Mouse (Mus musculus) left cerebral cortex, postnatal 25 days (tissue): Measurements from ENCODE around the gene Vwa8. TPM values are rescaled to one million over a fixed set of nuclear protein-coding genes. Genes with fewer than 3 reads are reported as not detected.

Experiments used
- DNase-seq, 2 experiments: peaks; one replicate each; pipeline ENCODE4 v3.0.0; 2022; ENCODE audit warnings: low spot score in 2 of 2, mixed read lengths in 1 of 2
- intact Hi-C: fragments of 180-260 bp; cut with DNase I; formaldehyde crosslinking; loops from one replicate; pipeline ENCODE4 v1.15.1; 2025
- total RNA-seq, 2 experiments: library from RNA; stranded (reverse); gene quantifications; 2 replicates each; pipeline ENCODE4 v1.2.3; 2021

Vwa8 gene
- total RNA-seq, result 10 to 100 TPM; 24.5 to 29.2 TPM

DNA sequence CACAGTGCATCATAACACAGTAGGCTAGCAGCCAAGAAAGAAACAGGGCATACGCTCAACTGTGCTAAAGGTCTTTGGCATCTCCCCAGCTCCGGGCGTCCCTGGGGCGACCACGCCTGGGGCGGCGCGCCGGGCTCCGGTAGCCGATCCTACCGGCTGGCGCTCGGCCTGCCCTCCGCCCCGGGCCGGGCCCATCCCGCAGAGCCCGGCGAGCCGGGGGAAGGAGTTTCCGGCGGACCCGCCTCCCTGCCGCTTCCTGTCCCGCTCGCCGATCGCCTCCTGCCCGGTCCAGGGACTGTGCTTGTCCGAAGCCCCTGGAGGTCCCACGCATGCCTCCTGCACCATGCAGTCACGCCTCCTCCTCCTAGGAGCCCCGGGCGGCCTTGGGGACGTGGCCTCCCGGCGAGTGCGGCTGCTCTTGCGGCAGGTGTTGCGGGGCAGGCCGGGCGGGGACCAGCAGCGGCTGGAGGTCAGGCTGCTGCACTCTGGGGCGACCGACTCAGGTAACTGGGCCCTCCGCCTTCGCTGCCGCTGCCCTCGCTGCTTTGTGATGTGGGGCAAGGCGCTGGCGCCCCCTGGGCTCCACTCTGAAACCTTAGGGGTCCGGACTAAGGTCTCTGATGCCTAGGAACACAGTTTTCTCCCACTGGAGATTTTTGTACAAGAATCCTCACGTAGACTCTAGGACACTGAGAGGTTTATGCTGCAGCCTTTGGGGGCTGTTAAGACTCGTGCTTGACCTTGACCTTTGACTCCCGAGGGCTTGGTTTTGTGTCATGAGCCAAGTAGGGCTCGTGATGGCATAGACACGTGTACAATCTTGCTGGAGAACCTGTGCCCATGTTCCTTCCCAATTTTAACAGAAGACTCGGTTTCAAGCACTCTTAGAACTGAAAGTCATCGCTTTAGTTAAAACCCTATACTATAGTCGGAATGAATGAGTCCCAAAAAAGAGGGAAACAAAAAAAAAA is at the start of gene Vwa8:
Vwa8 (plus strand) TSS at position 112 of the 971 bp plus-strand sequence.
- peak; percentile 73 to 74 for DNase-seq
- intact Hi-C loops, result loop anchor here (1.0 to 5.0 kb wide), 2 partner anchors 117 to 172 kb away; partner anchors contain the start of gene Dgkh

DNA sequence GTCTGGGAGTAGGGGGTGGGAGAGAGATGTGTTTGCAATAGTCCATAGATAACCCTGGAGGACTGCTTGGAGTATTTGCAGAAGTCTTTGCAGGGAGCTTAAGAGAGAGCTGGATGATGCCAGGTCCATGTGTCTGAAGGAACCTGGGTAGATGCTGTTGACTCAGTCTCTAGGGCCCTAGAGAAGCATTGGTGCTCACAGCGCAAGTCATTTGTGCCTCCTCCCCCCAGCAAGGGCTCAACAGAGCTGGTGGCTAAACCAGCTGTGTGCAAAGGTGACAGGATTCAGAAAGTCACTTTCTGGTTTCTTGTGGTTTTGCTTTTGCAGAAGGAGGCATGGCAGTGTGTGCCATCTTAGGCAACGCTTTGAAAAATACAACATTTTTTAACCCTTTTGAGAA is 46.5 kb upstream of the Vwa8 start:
- intact Hi-C loops, result no loop called here
- DNase-seq, result no peak

DNA sequence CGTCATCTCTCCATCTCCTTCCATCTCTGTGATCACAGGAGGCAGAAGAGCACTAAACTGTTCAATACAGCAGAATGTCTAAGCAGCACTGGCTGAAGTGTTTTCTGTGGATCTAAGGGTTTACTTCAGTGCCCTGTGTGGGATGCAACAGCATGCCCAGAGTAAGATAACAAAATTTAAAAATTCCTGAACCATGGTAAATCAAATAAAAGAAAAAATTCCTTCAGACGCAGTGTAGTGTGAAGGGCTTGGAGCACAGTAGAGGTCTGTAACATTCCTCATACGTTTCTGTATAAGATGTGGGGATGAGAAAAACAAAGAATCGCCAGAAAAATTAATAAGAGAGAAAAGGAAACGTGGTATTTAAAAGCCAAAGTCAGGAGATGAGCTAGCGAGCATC is 44.9 kb upstream of the Vwa8 start:
- no peak for DNase-seq
- intact Hi-C loops, result no loop called here

DNA sequence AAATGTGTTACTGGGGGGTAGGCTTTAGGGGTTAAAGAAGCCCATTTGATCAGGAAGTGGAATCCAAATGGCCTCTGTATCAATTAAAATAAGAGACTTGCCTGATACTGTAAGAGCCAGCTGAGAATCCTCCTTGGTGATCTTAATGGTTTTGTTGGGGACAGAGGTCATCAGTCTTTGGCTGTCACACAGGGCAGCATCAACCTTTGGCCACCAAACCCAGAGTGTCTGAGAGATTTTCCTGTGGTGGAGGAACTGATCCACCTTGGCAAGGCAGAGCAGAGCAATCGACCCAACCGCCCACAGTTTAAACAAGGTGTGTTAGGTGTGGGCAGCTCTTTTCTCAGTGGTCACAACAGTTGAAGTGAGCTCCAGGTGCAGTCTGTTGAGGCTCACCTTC is 36.0 kb upstream of the Vwa8 start:
- no peak for DNase-seq
- intact Hi-C loops, result no loop called here

DNA sequence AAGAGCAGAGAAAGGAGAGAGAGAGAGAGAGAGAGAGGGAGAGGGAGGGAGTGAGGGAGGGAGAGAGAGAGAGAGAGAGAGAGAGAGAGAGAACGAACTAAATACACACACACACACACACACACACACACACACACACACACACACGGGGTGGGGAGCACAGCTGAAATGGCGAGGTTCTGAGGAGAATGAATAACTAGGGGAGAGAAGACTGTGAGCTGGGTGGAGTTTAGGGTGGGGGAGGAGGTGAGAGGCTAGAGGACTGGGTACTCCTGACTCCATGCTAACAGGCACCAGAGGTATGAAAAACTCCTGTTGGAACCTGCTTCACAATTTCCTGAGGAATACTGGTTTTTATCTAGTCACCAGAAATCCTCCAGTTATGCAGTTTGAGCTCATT is 32.4 kb upstream of the Vwa8 start:
- intact Hi-C loops, result no loop called here
- no peak for DNase-seq

DNA sequence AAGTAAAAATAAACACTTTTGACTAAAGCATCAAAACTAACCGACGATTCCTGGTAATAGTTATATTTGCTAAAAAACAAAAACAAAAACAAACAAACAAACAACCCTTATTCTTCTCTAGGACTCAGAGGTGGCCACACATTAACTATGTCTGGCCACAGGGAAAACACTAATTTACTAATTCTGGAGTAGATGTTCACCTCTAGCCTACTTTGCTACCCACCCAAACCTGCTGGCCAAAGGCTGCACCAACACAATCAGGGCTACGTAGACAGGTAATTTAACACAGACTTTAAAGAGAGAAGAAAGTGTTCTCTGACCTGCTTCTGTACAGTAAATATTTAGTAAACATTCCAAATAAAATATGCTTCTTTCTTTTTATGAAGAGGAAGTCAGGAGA is 31.2 kb upstream of the Vwa8 start:
- DNase-seq, result no peak
- intact Hi-C loops, result no loop called here

DNA sequence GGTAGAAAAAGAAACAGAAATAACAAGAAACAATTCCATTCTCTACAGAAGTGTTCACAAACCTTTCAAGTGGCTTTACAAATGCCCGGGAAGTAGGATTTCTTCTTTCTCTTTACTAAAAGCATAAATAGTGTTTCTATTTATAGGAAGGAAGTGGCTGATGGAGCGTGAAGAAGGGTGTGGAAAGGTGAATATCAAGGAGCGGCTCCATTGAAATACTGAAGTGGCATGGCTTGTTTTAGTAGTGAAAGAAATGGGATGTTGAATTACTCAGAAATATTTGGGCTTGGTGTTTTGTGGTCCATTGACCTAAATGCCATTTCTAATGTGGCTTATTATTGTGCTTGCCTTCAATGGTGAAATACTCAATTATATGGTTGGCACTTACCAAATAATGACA is 30.4 kb upstream of the Vwa8 start:
- intact Hi-C loops, result no loop called here
- no peak for DNase-seq

DNA sequence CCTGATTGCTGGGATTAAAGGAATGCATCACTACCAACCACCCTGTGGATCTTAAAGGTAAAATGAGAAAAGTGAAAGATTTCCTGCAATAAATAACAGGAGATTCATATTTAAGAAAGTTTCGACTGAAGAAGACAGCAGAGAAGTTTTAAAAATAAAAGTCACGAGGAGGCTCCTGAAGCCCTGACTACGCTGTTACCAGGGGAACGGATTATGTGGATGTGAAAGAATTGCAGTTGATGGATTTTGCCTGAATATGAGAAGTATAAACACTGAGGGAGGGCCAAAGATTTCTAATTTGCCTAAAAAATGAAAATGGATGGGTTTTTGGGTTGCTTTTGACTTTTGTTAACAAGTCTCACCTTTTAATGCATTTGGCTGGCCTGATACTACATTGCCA is 24.8 kb upstream of the Vwa8 start:
- intact Hi-C loops, result no loop called here
- DNase-seq, result peak; percentile 10 to 67

DNA sequence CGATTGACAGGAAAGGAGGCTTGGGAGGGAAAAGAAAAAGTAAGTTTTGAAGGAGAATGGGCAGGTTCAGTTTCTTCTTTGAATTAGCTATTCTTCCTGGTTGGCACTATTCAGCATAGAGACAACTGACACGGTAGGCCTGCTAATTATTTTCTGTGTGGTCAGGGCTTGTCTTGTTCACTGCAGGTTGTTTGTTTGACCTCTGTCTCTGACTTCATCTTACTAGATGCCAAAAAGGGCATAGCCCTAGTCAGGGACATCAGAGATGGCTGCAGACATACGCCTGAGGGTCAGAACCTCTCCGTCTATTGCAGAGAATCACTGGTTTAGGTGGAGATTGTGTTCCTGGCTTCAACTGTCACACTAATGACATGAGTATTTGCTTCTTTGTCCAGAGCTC is 24.3 kb upstream of the Vwa8 start:
- intact Hi-C loops, result no loop called here
- no peak for DNase-seq

DNA sequence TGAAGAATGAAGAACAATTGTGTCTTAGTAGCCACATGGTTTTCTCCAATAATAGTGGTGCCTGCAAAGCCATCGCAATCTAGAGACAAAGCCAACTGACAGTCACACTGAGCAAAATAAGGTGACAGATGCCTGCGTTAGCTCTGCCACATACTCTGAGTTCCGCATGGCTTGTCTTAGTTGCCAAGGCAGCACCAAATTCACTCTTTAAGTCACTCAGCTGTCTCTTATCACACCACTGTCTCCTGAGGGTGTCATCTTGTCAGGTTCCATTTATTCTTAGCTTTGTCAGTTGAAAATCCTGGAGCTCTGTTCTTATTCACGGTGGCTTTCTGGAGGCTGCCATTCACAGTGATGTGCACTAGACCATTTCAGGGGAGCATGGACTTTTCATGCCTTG is 17.7 kb upstream of the Vwa8 start:
- peak in 1 of 2 experiments; percentile 25 for DNase-seq
- intact Hi-C loops, result no loop called here

DNA sequence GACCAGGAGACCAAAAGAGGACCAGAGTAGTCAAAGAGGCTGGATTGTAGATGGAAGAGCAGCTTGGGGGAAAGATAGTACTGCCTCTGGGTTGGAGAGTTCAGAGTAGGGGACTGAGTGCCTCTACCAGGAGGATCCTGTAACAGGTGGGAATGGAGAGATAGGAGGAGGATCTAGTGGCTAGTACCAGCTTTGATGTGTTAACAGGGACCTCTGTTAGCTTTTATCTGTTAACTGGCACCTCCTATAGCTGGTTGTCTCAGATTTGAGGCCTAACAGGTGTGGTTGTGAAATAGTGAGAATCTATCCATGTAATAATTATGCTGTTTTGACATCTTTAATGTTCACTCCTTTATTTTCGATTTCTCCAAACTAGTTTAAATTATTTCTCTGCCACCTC is 904 bp upstream of the Vwa8 start:
- no peak for DNase-seq
- intact Hi-C loops, result loop anchor here (5.0 kb wide), 1 partner anchor 171 kb away; no protein-coding TSS in a partner anchor

DNA sequence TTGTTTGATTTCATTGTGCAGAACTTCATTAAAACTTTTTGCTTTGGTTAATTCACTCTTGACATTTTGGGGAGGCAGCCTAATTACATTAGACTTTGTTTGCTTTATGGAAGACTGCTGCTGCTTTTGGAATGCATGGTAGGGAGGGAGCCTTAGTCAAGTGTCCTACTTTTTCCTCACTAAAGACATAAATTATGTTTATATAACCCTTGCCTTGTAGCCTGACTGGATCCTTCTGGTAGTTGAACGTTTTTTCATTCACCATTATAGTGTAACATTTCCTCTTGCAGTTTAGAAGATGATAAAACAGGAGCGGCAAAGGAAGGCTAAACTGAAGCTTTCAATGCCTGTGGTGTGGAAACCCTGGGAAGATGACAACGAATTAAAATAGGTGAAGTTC is 375 bp upstream of the Vwa8 start:
- intact Hi-C loops, result loop anchor here (5.0 kb wide), 1 partner anchor 171 kb away; no protein-coding TSS in a partner anchor
- no peak for DNase-seq

DNA sequence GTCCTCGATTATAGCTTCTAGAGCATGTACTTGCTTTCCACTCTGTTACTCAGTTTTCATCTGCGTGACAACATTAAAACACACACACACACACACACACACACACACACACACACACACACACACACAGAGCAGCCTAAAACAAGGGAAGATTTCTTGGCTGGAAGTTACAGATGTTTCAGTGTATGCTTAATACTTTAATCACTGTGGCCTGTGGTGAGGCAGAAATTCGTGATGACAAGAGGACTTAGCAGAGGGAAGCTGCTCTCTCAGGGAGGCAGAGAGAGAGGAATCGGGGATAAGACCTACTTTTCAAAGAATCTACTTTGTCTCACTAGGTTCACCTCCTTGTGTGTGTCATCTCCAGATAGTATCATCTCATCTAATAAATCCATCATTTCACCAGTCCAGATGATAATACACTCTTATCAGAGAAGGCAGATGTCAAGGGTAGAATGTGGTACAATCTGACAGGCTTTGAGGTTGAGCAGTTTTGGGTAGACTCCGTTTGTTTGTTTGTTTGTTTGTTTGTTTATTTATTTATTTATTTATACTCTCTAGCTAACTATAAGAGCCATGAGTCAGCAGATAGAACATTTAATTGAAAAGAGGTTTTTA is 1.2 kb downstream of the Vwa8 start:
- intact Hi-C loops, result loop anchor here (1.0 to 5.0 kb wide), 3 partner anchors 118 to 257 kb away; partner anchors contain the start of gene Dgkh
- DNase-seq, result no peak

DNA sequence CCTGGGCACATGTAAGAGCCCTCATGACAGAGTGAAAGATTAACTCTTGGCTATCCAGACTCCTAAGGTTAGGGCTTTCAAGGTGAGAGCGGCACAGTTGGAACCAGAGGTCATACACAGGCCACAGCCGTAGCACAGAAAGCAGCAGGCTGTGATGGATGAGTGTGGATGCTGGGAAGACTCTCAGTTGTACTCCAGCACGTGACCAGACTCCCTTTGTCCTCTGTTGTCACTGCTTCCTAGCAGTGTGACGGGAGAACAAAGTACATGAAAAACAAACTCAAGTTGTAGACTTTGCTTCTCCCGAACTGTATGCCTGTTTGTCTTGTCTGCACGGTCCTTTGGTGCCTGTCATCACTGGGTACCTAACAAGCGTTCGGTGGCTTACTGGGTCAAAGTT is 1.8 kb downstream of the Vwa8 start:
- intact Hi-C loops, result loop anchor here (2.0 kb wide), 1 partner anchor 256 kb away; no protein-coding TSS in a partner anchor
- DNase-seq, result no peak

DNA sequence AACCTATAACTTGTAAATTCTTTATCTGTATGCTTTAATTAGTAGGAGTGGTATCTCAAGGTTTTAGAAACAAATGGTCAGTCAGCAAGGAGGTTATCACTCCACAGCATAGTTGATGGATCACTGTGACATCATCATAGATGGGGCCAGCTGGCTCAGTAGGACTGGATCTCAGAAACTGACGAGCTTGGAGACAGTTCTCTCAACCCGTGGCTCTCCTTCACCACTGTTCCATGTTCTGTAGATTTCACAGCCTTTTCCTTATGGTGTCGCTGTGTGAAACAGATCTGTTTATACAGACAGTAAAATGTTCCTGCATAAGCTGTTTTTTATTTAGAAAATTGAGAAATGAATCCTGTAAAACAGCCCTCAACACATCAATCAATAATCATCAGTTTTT is 2.5 kb downstream of the Vwa8 start:
- intact Hi-C loops, result loop anchor here (2.0 kb wide), 1 partner anchor 255 kb away; no protein-coding TSS in a partner anchor
- DNase-seq, result peak; percentile 20 to 55

DNA sequence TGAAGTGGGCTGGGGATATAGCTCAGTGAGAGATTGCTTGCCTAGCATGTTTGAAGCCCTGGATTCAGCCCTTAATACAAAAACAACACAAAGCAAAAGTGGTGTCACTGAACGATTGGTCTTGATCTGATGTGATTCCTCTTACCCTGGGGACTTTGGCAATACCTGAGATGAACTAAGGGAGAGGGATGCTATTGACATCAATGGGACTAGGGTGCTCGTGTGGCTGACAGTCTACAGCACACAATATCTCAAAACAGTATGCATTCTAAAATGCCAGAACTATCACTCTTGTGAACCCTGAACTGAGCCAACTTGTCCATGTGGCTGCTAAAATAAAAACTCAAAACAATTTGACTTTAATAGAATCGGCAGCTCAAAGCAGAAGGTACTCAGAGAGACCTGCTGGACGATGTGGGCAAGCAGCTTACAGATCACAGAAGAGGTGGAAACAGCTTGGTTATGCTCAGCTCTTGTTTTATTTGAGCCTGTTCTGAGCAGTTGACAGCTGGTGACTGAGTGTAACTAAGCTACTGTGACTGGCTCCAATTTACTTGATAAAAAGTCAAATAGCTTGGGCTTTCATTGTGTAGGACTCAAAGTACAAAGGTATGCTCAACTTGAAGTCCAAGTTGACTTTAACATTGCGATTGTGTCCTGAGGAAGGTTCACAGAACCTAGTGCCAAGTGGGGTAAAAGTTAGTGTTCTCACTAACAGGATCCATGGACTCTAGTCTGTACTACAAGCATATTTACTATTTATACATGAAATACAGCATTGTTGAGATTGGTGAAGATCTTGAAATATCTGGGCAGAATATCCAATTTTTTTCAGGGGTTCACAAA is 3.8 kb downstream of the Vwa8 start:
- intact Hi-C loops, result no loop called here
- peak in 1 of 2 experiments; percentile 12 for DNase-seq

DNA sequence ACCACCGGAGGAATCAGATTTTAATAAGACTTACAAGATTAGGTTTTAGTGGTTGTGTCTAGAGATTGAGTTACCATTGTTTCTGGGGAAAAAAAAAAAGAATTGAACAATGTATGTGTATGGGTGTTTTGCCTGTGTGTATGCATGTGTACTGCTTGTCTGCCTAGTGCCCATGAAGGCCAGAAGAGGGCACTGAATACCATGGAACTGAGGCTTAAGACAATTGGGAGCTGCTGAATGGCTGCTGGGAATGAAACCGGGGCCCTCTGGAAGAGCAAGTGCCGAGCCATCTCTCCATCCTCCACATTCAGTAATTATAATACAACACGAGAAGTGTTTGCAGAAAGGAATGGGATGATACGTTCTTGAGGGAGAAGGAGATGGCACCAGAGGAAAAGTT is 12.3 kb downstream of the Vwa8 start:
- intact Hi-C loops, result no loop called here

DNA sequence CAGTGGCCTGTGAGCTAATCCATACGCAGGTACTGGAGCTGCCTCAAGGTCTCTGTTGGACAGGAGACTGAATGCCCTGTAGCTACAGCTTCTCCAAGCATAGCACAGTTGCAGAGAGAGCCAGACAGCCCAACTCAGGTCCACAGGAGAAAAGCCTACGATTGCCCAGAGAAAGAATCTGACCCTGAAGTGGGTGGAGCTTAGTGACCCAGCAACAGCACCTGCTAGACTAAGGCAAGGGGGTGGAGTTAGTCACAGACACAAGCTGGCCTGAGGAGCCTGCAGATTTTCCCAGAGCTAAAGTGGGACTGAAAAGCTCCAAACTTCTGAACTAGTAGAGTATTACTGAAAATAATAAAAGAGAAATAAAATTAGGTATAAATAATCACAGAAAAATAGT is 21.2 kb downstream of the Vwa8 start:
- DNase-seq, result no peak
- intact Hi-C loops, result no loop called here

More for the DNA sequence above, 12.3 kb downstream of the Vwa8 start:
- no peak for DNase-seq

DNA sequence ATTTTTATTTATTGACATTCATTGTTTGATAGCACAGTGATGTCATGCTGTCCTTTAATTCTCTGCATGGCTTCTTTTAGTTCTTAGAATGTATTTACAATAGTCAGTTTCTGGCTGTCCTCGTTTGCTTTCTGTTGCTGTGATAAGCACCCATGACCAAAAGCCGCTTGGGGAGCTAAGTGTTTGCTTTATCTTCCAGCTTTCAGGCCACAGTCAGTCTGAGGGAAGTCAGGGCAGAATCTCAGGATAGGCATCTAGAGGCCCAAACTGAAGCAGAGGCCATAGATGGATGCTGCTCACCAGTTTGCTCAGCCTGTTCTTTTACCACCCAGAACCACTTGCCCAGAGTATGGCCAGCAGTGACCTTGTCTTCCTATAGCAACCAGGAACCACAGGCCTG is 28.3 kb downstream of the Vwa8 start:
- no peak for DNase-seq
- intact Hi-C loops, result no loop called here
